Mouse (Mus musculus): ENCODE data around the gene Itga11.

DNA sequence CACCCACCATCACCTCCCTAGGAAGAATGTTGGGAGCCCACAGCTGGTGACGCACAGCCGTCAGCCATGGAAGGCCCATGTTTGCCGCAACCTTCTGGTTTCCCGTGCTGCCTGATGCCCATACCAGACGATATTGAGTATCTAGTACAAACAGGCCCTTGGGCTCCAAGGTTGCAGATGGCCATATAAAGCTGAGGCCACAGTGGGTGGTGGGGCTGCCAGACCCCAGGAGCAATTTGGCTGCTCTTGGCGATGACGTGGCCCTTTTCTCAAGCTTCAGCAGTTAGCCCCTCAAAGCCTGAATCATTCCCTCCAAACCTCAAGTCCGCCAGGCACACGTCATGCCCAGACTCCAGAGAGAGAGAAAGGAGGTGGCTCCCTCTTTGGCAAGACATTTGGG lies 46.5 kb downstream of the Itga11 start:
- TF ChIP-seq CTCF (IDR thresholded peaks at IDR 0.05; ENCODE audit: borderline replicate concordance, control insufficient read depth, extremely low read depth, insufficient read depth, low read length, poor library complexity), result no peak
- no peak for TF ChIP-seq POLR2A (IDR thresholded peaks at IDR 0.05; ENCODE audit: control insufficient read depth, extremely low read depth, insufficient read depth, low read length, poor library complexity)

All from thymus, adult 2 months (tissue).